Mouse (Mus musculus): ENCODE results near the gene Gm10295. TPM values are rescaled to one million over a fixed set of nuclear protein-coding genes. Genes with fewer than 3 reads are reported as not detected.
A peak's percentile ranks its signal among the peaks of the same experiment; 100 is the strongest.

Gm10295 gene
- total RNA-seq, 2 experiments from 2014 or later, result not detected

DNA sequence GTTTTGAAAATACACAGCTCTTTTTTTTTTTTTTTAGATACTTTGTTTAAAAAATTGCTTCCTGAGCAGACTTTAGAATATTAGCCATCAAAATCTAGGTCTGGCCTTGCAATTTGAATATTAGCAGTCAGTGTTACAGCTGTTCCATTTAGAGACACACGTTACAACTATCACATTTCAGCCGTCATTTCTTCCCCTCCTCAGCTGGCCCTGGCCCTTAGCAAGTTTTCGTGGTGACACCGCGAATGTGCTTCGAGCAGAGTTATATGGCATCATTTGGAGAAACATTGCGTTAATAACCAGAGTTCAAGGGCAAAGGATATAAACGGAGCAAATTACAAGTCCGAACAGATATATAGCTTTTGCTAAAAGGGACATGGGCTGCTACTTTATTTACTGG, 2.4 kb downstream of the Gm10295 start:
- no peak for DNase-seq

DNA sequence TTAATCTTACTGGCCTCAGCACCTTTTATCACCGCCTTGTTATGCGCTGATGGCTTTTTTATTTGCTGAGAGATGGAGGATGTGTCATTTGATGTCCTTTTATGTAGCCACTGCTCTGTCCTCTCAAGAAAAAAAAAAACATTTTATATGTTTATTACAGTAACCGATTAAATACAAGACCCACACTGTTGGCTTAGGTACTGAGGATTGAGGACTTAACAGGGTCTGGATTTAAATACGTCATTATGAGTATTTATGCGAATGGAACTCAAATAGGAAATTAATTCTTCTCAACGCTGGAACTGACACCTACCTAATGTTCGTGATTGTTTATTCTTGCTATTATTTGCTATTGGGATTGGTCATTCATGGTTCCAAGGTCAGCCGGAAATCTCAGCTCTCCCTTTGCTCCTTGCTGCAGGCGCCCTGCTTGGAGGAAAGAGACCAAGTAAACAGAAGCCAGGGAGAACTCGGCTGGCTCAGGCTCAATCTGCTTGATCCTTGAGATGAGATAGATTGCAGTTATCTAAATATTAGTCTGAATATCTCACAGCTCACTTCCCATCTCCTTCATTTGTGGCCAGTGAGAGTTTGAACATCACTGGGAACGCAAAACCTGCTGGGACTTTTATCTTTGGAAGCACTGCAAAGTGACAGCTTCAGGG, 26.2 kb downstream of the Gm10295 start:
- DNase-seq, result no peak

- DNase-seq, result no peak
Observed at GRCm38 (mm10) chr7:71313148-71313765, 38.0 kb downstream of the Gm10295 start.

DNA sequence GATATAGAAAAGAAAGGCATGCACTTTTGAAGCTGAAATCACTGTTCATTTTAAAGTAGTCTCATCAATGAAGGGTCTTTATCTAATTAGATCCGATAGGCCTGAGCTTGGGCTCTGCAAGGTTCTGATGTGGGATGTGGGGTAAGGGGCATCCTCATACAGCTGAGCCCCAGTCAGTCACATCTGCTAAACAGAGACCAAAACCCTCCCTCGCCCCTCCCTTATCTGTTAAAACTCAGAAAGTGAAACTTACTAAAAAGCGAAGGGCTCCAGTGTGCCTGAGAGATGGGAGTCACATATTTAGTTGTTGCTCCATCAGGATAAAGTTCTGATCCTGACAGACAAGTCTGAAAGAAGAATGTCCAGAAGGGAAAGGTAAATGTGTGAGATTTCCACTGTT, 38.9 kb downstream of the Gm10295 start:
- DNase-seq, result no peak

- peak; percentile 33 for DNase-seq
Observed at GRCm38 (mm10) chr7:71311411-71311810, 39.9 kb downstream of the Gm10295 start.

DNA sequence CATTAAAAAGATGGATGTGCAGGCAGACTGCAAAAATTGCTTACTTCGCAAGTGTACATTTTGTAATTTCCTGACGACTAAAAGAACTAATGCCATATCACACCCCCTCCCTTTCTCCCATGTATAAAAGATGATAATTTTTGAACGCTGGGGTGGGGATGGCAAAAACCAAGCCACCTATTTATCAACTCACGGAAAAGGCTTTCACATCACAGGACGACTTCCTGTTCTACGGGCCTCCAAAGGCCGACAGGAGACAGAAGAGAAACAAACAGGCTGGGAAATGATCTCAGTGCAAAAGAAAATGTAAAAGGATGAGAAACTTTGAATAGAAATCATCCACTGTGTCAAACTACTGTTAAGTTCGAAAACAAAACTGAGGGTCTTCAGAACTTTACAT, 43.2 kb downstream of the Gm10295 start:
- no peak for DNase-seq

DNA sequence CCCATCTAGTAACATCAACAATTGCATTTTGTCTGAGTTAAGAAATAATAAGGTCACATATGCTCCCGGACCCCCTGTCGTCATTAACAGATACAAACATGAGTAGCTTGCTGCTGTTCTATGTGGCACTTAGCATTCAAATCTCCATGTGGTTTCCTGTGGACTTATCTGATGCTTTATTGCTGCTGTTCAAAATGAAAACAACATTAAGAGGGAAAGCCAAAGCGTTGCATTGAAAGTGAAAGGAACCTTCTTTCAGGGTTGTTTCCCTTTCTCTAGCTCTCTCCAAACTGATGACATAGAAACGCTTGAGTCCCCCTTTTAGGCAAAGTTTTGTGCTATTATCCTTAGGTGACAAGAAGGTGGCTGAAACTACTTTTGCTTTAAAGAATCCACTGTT, 48.6 kb downstream of the Gm10295 start:
- no peak for DNase-seq

All from heart, postnatal 4 days (tissue).